10 mouse cellular contexts compared by ENCODE assay signal in the genomic region with DNA sequence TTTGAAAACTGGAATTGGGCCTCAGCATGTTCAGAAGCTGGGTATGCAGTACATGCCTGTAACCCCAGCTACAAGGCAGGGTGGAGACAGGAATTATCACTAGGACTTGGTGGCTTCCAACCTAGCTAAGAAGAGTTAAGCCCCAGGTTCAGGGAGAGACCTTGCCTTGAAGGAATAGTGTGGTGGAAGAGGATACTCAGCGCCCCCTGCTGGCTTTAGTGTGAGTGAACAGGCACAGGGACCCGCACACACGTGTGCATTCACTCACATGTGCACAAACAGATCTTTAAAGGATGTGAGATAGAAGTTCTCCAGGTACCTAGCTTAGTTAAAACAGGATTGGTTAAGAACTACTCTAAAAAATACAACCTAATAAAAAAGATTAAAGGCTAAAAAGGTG. TPM values are rescaled to one million over a fixed set of nuclear protein-coding genes. Genes with fewer than 3 reads are reported as not detected.
A peak's percentile ranks its signal among the peaks of the same experiment; 100 is the strongest.
DNase-seq lines count a peak whose midpoint lies in the region; ATAC-seq and TF ChIP-seq lines count a peak whose summit lies in the region.
"Had no signal": no experiment of that assay in that cellular context is flagged by ENCODE, and none has a peak within 500 bp of the region (broad histone marks: within the 10 kb centered on the region; RNA-seq: fewer than 3 reads in every experiment).

No protein-coding gene starts in this region.

- peaks cover 4% of the 10 kb centered on the region; the same call in 1 of the 2 replicates for H3K4me1 ChIP-seq in cerebellum, adult 2 months (ENCODE audit: control insufficient read depth, insufficient read depth, low read length)
- H3K4me1 ChIP-seq in midbrain, embryonic 11.5 days (ENCODE audit: control insufficient read depth, insufficient read depth, low read length) = peaks cover 9% of the 10 kb centered on the region
- peaks cover 20% of the 10 kb centered on the region for H3K4me1 ChIP-seq in midbrain, embryonic 13.5 days (replicated peaks)

- no peak overlapping the region for H3K9ac ChIP-seq in midbrain, embryonic 11.5 days (ENCODE audit: low read length)
- H3K9ac ChIP-seq in midbrain, embryonic 13.5 days (replicated peaks) = no peak overlapping the region
- H3K9ac ChIP-seq: neural tube, embryonic 13.5 days had no signal

- 78% methylated on average over 3 of the region's 3 CpGs for WGBS in cerebellum, adult 2 months
- WGBS in midbrain, embryonic 11.5 days = 71% methylated on average over 3 of the region's 3 CpGs
- WGBS in midbrain, embryonic 13.5 days = 80% methylated on average over 3 of the region's 3 CpGs

- no peaks in the 10 kb centered on the region for H3K27me3 ChIP-seq in cerebellum, adult 2 months (ENCODE audit: control insufficient read depth, insufficient read depth, low read length)
- no peaks in the 10 kb centered on the region for H3K27me3 ChIP-seq in midbrain, embryonic 11.5 days (ENCODE audit: control insufficient read depth, insufficient read depth, low read length)
- H3K27me3 ChIP-seq in midbrain, embryonic 13.5 days = no peaks in the 10 kb centered on the region
- H3K27me3 ChIP-seq: neural tube, embryonic 13.5 days had no signal

- H3K4me2 ChIP-seq in midbrain, embryonic 11.5 days = no peak overlapping the region
- H3K4me2 ChIP-seq in midbrain, embryonic 13.5 days (replicated peaks) = no peak overlapping the region
- H3K4me2 ChIP-seq: neural tube, embryonic 13.5 days had no signal

- H3K27ac ChIP-seq in cerebellum, adult 2 months (ENCODE audit: insufficient read depth, low read length) = no peak overlapping the region
- no peak overlapping the region for H3K27ac ChIP-seq in midbrain, embryonic 11.5 days (ENCODE audit: low read depth, low read length)
- no peak overlapping the region for H3K27ac ChIP-seq in midbrain, embryonic 13.5 days
- H3K27ac ChIP-seq: neural tube, embryonic 13.5 days had no signal

- no peaks in the 10 kb centered on the region for H3K9me3 ChIP-seq in midbrain, embryonic 11.5 days (ENCODE audit: control insufficient read depth, low read length)
- no peaks in the 10 kb centered on the region for H3K9me3 ChIP-seq in midbrain, embryonic 13.5 days
- H3K9me3 ChIP-seq: neural tube, embryonic 13.5 days had no signal

- peak; percentile 38; the same call in 1 of the 2 replicates for TF ChIP-seq CTCF in cerebellum, adult 2 months (IDR thresholded peaks at IDR 0.05; ENCODE audit: borderline replicate concordance, insufficient read depth, low read depth, low read length)

- no peak for TF ChIP-seq POLR2A in cerebellum, adult 2 months (IDR thresholded peaks at IDR 0.05; ENCODE audit: borderline replicate concordance, insufficient read depth, low read length)

- H3K36me3 ChIP-seq in midbrain, embryonic 11.5 days (ENCODE audit: control insufficient read depth, insufficient read depth, low read length) = peaks cover 3% of the 10 kb centered on the region
- peaks cover 24% of the 10 kb centered on the region for H3K36me3 ChIP-seq in midbrain, embryonic 13.5 days

- ATAC-seq in midbrain, embryonic 11.5 days (ENCODE audit: low FRiP score) = no peak
- ATAC-seq in midbrain, embryonic 13.5 days = no peak

- H3K4me3 ChIP-seq in cerebellum, adult 2 months (replicated peaks; ENCODE audit: insufficient read depth, low read depth, low read length) = no peak overlapping the region
- no peak overlapping the region for H3K4me3 ChIP-seq in midbrain, embryonic 11.5 days (ENCODE audit: low read depth, low read length)
- no peak overlapping the region for H3K4me3 ChIP-seq in midbrain, embryonic 13.5 days (replicated peaks)
- H3K4me3 ChIP-seq: neural tube, embryonic 13.5 days had no signal

- no peak for DNase-seq in cerebellum, adult 2 months
- no peak for DNase-seq in cerebellum, postnatal 4 days (ENCODE audit: low spot score in 2 of 2)
- DNase-seq in midbrain, embryonic 11.5 days (ENCODE audit: low spot score, missing footprints) = peak; percentile 82
- DNase-seq in c-Kit-positive CD71-negative TER-119-negative erythroid progenitor cells, embryonic 14.5 days (ENCODE audit: low read depth) = peak; percentile 31
- peak; percentile 57 for DNase-seq in naive thymus-derived CD4-positive, alpha-beta T cell, adult 2 months (ENCODE audit: low read depth)
- DNase-seq in adrenal gland, postnatal 25 days = no peak
- no peak for DNase-seq in left cerebral cortex, adult 18-20 months (ENCODE audit: low spot score in 2 of 2)
- DNase-seq: heart, adult 18-20 months had no signal

RNA-seq across cellular contexts. Expression of a gene that starts 5.8 kb away (rescaled TPM):
- polyA plus RNA-seq in cerebellum, adult 2 months (2012; rRNA removed) = 15.4 and 16.2 TPM in 2 replicates
- polyA plus RNA-seq in midbrain, embryonic 11.5 days (2014; fragmentation: Nextera tagmentation; extraction: Ambion mirVana) = 36.1 and 36.7 TPM in 2 replicates
- polyA plus RNA-seq in midbrain, embryonic 13.5 days (2015; fragmentation: Nextera tagmentation; extraction: Ambion mirVana) = 44.1 and 47.4 TPM in 2 replicates
- 32.7 and 34.7 TPM in 2 replicates for total RNA-seq in adrenal gland, postnatal 25 days (2021)
- total RNA-seq in left cerebral cortex, adult 18-20 months (2021) = 10 to 100 TPM; 14.5 to 18.5 TPM

RNA-seq across cellular contexts. Expression of a gene that starts 5.9 kb away (rescaled TPM):
- polyA plus RNA-seq in cerebellum, adult 2 months (2012; rRNA removed) = 50.8 and 61.2 TPM in 2 replicates
- polyA plus RNA-seq in midbrain, embryonic 11.5 days (2014; fragmentation: Nextera tagmentation; extraction: Ambion mirVana) = 143 and 161 TPM in 2 replicates
- 97.4 and 98.3 TPM in 2 replicates for polyA plus RNA-seq in midbrain, embryonic 13.5 days (2015; fragmentation: Nextera tagmentation; extraction: Ambion mirVana)
- 49.4 and 51.9 TPM in 2 replicates for total RNA-seq in adrenal gland, postnatal 25 days (2021)
- 10 to 100 TPM; 43.2 to 50.0 TPM for total RNA-seq in left cerebral cortex, adult 18-20 months (2021)

RNA-seq across cellular contexts. Expression of a gene that starts 51.8 kb away (rescaled TPM):
- 28.9 and 30.4 TPM in 2 replicates for polyA plus RNA-seq in cerebellum, adult 2 months (2012; rRNA removed)
- polyA plus RNA-seq in midbrain, embryonic 11.5 days (2014; fragmentation: Nextera tagmentation; extraction: Ambion mirVana) = 26.1 and 26.9 TPM in 2 replicates
- polyA plus RNA-seq in midbrain, embryonic 13.5 days (2015; fragmentation: Nextera tagmentation; extraction: Ambion mirVana) = 35.8 and 36.4 TPM in 2 replicates
- 25.5 and 26.4 TPM in 2 replicates for total RNA-seq in adrenal gland, postnatal 25 days (2021)
- 10 to 100 TPM; 10.2 to 11.2 TPM for total RNA-seq in left cerebral cortex, adult 18-20 months (2021)

Comparison
In these comparisons a context has a peak if more than half of its experiments do, and no peak if none do; other contexts are left out.
1. DNase-seq: peak in midbrain, embryonic 11.5 days (single experiment), c-Kit-positive CD71-negative TER-119-negative erythroid progenitor cells, embryonic 14.5 days (single experiment) and naive thymus-derived CD4-positive, alpha-beta T cell, adult 2 months (single experiment); none in cerebellum, adult 2 months (0 of 2), cerebellum, postnatal 4 days (0 of 2), adrenal gland, postnatal 25 days (single experiment) and left cerebral cortex, adult 18-20 months (0 of 2).